Mouse (Mus musculus): ENCODE data around the gene Ddx42. TPM values are rescaled to one million over a fixed set of nuclear protein-coding genes. Genes with fewer than 3 reads are reported as not detected.

The Ddx42 gene
- polyA plus RNA-seq, 1 experiment from 2014 or later, result 96.6 TPM

DNA sequence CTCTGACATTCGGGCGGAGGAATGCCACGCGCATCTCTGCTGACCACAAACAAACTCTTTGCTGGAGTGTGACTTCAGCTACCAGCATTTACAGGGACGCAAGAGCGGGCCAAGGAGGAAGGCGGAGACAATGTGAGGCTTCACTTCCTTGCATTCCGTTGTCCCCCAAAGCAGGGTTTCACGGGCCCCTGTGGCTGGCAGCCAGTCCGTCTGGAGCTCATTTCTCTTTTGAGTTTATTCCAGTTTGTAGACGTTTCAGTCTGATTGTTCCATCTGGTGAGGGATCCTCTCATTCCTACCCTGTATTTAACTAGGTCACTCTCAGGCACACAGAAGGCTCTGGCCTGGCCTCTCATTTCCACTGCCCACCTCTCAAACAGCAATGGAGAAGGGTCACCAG, 70.3 kb downstream of the Ddx42 start:
- no peak overlapping the region for H3K4me2 ChIP-seq (ENCODE audit: low read depth, severe bottlenecking)
- H3K4me3 ChIP-seq (ENCODE audit: low read depth, low read length), result no peak overlapping the region
- DNase-seq (ENCODE audit: low spot score), result no peak
- no peak overlapping the region for H3K9ac ChIP-seq (ENCODE audit: low read length)
- ATAC-seq (ENCODE audit: insufficient number of reproducible peaks, low FRiP score, low TSS enrichment, low read depth), result no peak
- H3K27me3 ChIP-seq (ENCODE audit: control insufficient read depth, insufficient read depth, low read length), result no peaks in the 10 kb centered on the region
- no peaks in the 10 kb centered on the region for H3K36me3 ChIP-seq (ENCODE audit: control insufficient read depth, insufficient read depth, low read length)
- no peaks in the 10 kb centered on the region for H3K9me3 ChIP-seq (ENCODE audit: control insufficient read depth, low read length)
- WGBS, result 77% methylated on average over 11 of the region's 11 CpGs
- no peaks in the 10 kb centered on the region for H3K4me1 ChIP-seq (ENCODE audit: control insufficient read depth, insufficient read depth, low read length)
- no peak overlapping the region for H3K27ac ChIP-seq (replicated peaks; ENCODE audit: low read depth, low read length)

GRCm38 (mm10) chr11:106289369-106289768, 72.6 kb downstream of the Ddx42 start:
- no peaks in the 10 kb centered on the region for H3K4me1 ChIP-seq (ENCODE audit: control insufficient read depth, insufficient read depth, low read length)
- 76% methylated on average over 8 of the region's 8 CpGs for WGBS
- no peak for ATAC-seq (ENCODE audit: insufficient number of reproducible peaks, low FRiP score, low TSS enrichment, low read depth)

DNA sequence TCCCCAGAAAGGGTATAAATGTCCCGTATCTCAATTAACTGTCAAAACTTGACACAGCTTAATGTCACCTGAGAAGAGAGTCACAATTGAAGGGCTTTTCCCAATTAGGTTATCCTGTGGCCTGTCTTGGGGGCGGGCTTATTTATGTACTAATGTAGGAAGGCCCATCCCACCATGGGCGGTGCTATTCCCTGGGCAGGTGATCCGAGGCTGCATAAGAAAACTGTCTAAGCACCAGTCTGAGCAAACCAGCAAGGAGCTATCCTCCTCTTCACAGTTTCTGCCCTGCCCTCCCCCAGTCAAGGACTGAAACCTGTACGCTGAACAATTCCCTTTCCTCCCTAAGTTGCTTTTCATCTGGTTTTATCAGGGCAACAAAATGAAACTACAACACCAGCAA, 73.7 kb downstream of the Ddx42 start:
- Histone ChIP-seq H3K9ac (ENCODE audit: low read length) (no peak overlapping the region), H3K4me2 (ENCODE audit: low read depth, severe bottlenecking) (no peak overlapping the region), H3K9me3 (ENCODE audit: control insufficient read depth, low read length) (no peaks in the 10 kb centered on the region), H3K4me3 (ENCODE audit: low read depth, low read length) (no peak overlapping the region), H3K36me3 (ENCODE audit: control insufficient read depth, insufficient read depth, low read length) (no peaks in the 10 kb centered on the region), H3K4me1 (ENCODE audit: control insufficient read depth, insufficient read depth, low read length) (no peaks in the 10 kb centered on the region), H3K27ac (replicated peaks; ENCODE audit: low read depth, low read length) (no peak overlapping the region), H3K27me3 (ENCODE audit: control insufficient read depth, insufficient read depth, low read length) (no peaks in the 10 kb centered on the region)
- WGBS, result 94% methylated on average over 5 of the region's 5 CpGs
- no peak for DNase-seq (ENCODE audit: low spot score)
- ATAC-seq (ENCODE audit: insufficient number of reproducible peaks, low FRiP score, low TSS enrichment, low read depth), result no peak

More at GRCm38 (mm10) chr11:106289369-106289768, 72.6 kb downstream of the Ddx42 start:
- no peak for DNase-seq (ENCODE audit: low spot score)
- no peaks in the 10 kb centered on the region for H3K36me3 ChIP-seq (ENCODE audit: control insufficient read depth, insufficient read depth, low read length)
- H3K27me3 ChIP-seq (ENCODE audit: control insufficient read depth, insufficient read depth, low read length), result no peaks in the 10 kb centered on the region
- H3K4me2 ChIP-seq (ENCODE audit: low read depth, severe bottlenecking), result no peak overlapping the region
- H3K9me3 ChIP-seq (ENCODE audit: control insufficient read depth, low read length), result no peaks in the 10 kb centered on the region
- no peak overlapping the region for H3K4me3 ChIP-seq (ENCODE audit: low read depth, low read length)
- no peak overlapping the region for H3K9ac ChIP-seq (ENCODE audit: low read length)
- no peak overlapping the region for H3K27ac ChIP-seq (replicated peaks; ENCODE audit: low read depth, low read length)

- H3K4me2 ChIP-seq (ENCODE audit: low read depth, severe bottlenecking), result no peak overlapping the region
- no peak overlapping the region for H3K4me3 ChIP-seq (ENCODE audit: low read depth, low read length)
- H3K4me1 ChIP-seq (ENCODE audit: control insufficient read depth, insufficient read depth, low read length), result no peaks in the 10 kb centered on the region
- H3K27ac ChIP-seq (replicated peaks; ENCODE audit: low read depth, low read length), result no peak overlapping the region
- H3K9ac ChIP-seq (ENCODE audit: low read length), result no peak overlapping the region
- H3K27me3 ChIP-seq (ENCODE audit: control insufficient read depth, insufficient read depth, low read length), result no peaks in the 10 kb centered on the region
- ATAC-seq (ENCODE audit: insufficient number of reproducible peaks, low FRiP score, low TSS enrichment, low read depth) (no peak), DNase-seq (ENCODE audit: low spot score) (no peak)
- no peaks in the 10 kb centered on the region for H3K36me3 ChIP-seq (ENCODE audit: control insufficient read depth, insufficient read depth, low read length)
- H3K9me3 ChIP-seq (ENCODE audit: control insufficient read depth, low read length), result no peaks in the 10 kb centered on the region
- WGBS, result 85% methylated on average over 2 of the region's 2 CpGs
These were observed 75.1 kb downstream of the Ddx42 start for GRCm38 (mm10) chr11:106291861-106292260.

Other genes with a start within 250 kb of the Ddx42 start
- 0.09 and 0.15 TPM in 2 replicates for gene Ace, start 249.0 kb upstream of the Ddx42 start, polyA plus RNA-seq (2014; fragmentation: Nextera tagmentation; extraction: Ambion mirVana)
- not detected in 2 replicates for gene Ace3, start 222.3 kb upstream of the Ddx42 start, polyA plus RNA-seq (2014; fragmentation: Nextera tagmentation; extraction: Ambion mirVana)
- gene Kcnh6, start 208.8 kb upstream of the Ddx42 start, polyA plus RNA-seq (2014; fragmentation: Nextera tagmentation; extraction: Ambion mirVana), result 0.14 and 0.39 TPM in 2 replicates
- gene Dcaf7, start 180.1 kb upstream of the Ddx42 start, polyA plus RNA-seq (2014; fragmentation: Nextera tagmentation; extraction: Ambion mirVana), result 75.3 and 82.5 TPM in 2 replicates
- gene Taco1, start 150.9 kb upstream of the Ddx42 start, polyA plus RNA-seq (2014; fragmentation: Nextera tagmentation; extraction: Ambion mirVana), result 10.3 and 12.9 TPM in 2 replicates
- gene Map3k3, start 132.3 kb upstream of the Ddx42 start, polyA plus RNA-seq (2014; fragmentation: Nextera tagmentation; extraction: Ambion mirVana), result 20.9 and 26.1 TPM in 2 replicates
- 0.64 TPM in 1 of 2 replicates, not detected in the other for gene Gm10840, start 56.1 kb upstream of the Ddx42 start, polyA plus RNA-seq (2014; fragmentation: Nextera tagmentation; extraction: Ambion mirVana)
- gene Limd2, start 56.1 kb upstream of the Ddx42 start, polyA plus RNA-seq (2014; fragmentation: Nextera tagmentation; extraction: Ambion mirVana), result 516 and 591 TPM in 2 replicates
- 36.7 and 40.0 TPM in 2 replicates for gene Strada, start 14.8 kb upstream of the Ddx42 start, polyA plus RNA-seq (2014; fragmentation: Nextera tagmentation; extraction: Ambion mirVana)
- 53.5 and 68.1 TPM in 2 replicates for gene Ccdc47, start 582 bp upstream of the Ddx42 start, polyA plus RNA-seq (2014; fragmentation: Nextera tagmentation; extraction: Ambion mirVana)
- gene Ftsj3, start 39.2 kb downstream of the Ddx42 start, polyA plus RNA-seq (2014; fragmentation: Nextera tagmentation; extraction: Ambion mirVana), result 72.6 and 74.9 TPM in 2 replicates
- 380 and 388 TPM in 2 replicates for gene Psmc5, start 39.2 kb downstream of the Ddx42 start, polyA plus RNA-seq (2014; fragmentation: Nextera tagmentation; extraction: Ambion mirVana)
- gene Smarcd2, start 56.0 kb downstream of the Ddx42 start, polyA plus RNA-seq (2014; fragmentation: Nextera tagmentation; extraction: Ambion mirVana), result 82.6 and 84.8 TPM in 2 replicates
- gene Tcam1, start 59.7 kb downstream of the Ddx42 start, polyA plus RNA-seq (2014; fragmentation: Nextera tagmentation; extraction: Ambion mirVana), result 0.09 and 0.29 TPM in 2 replicates
- not detected in 2 replicates for gene Gh, start 84.9 kb downstream of the Ddx42 start, polyA plus RNA-seq (2014; fragmentation: Nextera tagmentation; extraction: Ambion mirVana)
- gene Cd79b, start 97.8 kb downstream of the Ddx42 start, polyA plus RNA-seq (2014; fragmentation: Nextera tagmentation; extraction: Ambion mirVana), result 2.1 and 2.3 TPM in 2 replicates
- 0.13 and 0.23 TPM in 2 replicates for gene Scn4a, start 136.4 kb downstream of the Ddx42 start, polyA plus RNA-seq (2014; fragmentation: Nextera tagmentation; extraction: Ambion mirVana)
- not detected in 2 replicates for gene Prr29, start 148.5 kb downstream of the Ddx42 start, polyA plus RNA-seq (2014; fragmentation: Nextera tagmentation; extraction: Ambion mirVana)
- gene Icam2, start 171.1 kb downstream of the Ddx42 start, polyA plus RNA-seq (2014; fragmentation: Nextera tagmentation; extraction: Ambion mirVana), result 24.5 and 26.8 TPM in 2 replicates

All from limb, embryonic 11.5 days (tissue).